Mouse (Mus musculus): ENCODE data around the gene Rnf10.

The Rnf10 gene

DNA sequence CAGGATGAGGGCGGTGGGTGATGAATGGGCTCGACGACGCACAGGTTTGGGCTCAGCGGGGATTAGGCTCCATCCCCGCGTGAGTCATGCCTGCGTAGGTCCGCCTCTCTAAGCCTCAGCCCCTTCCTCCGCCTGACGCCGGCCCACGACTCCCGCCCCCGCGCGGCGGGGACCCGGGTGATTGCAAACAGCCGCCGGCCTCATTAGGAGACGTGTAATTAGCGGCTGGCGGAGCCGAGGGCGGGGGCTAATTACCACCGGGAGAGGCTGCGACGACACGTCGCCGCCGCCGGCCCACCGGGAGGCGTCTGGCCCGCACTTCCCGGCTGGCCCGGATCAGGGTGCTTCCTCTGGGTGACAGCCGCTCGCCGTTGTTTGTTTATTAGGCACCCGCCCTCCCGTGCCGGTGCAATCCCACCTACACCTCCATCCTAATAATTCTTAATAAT, 37.4 kb downstream of the Rnf10 start:
- peak; percentile 24 for DNase-seq (ENCODE audit: low spot score)

DNA sequence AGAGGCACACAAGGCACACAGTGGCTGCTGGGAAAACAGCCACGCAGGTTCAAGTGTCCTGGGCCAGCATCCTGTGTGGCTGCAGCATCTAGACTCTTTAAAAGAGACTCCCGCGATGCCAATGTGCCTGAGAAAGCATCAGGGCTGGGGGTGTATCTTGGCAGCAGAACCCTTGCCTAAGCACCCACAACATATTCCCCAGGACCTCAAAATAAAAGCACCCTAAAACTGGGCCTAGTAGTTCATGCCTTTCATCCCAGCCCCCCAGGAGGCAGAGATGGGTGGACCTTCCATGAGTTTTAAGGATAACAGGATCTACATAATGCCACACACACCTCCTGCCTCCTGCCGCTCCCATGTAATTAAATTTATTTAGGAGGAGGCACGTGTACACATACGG, 38.2 kb downstream of the Rnf10 start:
- DNase-seq (ENCODE audit: low spot score) = no peak

DNA sequence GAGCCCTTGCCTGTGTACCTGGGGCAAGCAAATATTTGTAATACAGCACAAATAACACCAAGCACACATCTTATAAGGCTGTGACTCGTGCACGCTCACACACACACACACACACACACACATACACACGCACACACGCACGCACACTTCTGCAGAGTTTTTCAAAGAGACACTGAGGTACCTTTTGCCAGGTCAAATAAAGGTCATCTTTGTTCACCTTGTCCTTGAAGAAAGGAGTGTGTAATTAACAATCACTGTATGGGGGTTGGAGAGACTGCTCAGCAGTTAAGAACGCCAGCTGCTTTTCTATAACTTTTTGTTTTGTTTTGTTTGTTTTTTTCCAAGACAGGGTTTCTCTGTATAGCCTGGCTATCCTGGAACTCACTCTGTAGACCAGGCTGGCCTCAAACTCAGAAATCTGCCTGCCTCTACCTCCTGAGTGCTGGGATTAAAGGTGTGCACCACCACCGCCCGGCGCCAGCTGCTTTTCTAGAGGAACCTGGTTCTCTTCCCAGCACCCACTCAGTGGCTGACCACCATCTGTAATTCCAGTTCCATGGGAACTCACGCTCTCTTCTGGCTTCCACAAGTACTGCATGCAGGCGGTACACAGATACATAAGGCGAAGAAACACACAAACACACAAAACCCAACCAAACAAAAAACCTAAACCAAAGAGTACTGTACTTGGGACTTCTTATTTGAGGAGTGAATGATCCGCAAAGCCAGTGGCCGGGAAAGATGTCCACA, 39.5 kb downstream of the Rnf10 start:
- DNase-seq (ENCODE audit: low spot score) = no peak

- DNase-seq (ENCODE audit: low spot score) = no peak
Observed at GRCm38 (mm10) chr5:115232516-115232915, 40.2 kb downstream of the Rnf10 start.

DNA sequence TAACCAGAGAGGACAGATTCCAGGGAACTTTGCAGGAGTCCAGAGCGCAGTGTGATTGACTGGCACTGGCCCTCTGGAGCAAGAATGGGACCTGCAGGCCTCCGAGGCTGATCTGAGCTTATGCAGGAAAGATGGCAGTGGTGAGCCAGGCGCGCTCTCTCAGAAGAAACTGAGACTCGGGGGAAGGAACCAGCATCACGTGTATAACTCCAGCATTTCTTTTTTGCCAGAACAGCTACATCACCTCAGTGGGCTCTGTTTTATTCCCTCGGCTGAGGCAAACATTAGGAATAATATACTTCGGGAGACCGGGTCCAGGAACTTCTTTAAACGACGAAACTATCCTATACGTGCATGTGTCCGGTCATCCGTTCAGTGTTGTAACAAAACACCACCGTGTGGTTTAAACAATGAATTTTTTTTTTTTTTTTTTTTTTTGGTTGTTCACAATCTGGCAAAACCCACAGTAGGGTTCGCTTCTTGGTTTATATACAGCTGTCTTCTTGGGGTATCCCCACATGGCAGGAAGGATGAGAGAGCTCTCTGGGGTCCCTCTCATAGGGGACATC, 41.1 kb downstream of the Rnf10 start:
- DNase-seq (ENCODE audit: low spot score) = no peak

GRCm38 (mm10) chr5:115230830-115231551, 41.7 kb downstream of the Rnf10 start:
- DNase-seq (ENCODE audit: low spot score) = no peak

- DNase-seq (ENCODE audit: low spot score) = no peak
Observed at GRCm38 (mm10) chr5:115222485-115222884, 50.2 kb downstream of the Rnf10 start.

DNA sequence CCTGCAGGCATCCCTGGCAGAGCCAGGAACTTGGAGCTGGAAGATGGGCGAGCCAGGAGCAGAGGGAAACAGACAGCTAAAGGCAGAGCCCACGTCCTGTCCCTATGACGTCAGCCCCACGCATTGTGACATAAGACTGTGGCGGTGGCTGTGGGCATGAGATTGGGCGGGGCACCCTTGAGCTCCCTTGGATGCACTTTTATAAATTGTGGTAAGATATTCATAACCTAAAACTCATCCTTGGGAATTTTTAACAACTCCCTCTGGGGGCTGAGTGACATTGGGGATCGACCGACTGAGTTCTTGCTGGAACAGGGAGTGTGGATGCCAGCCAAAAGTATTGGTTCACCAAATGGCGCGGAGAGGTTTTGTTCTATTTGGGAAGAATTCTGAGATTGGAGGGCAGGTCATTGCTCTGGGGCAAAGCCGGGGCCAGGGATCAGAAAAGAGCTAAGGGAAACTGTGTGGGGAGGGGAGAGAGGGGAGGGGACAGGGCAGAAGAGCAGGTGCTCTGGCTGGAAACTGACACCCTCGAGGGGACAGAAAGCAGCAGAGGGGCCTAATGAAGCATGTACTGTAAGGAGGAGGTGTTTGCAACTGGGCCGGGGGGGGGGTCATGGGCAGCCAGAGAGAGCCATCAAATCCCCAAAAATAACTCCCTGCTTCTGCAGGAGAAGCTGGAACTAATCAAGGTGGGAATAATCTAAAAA, 51.6 kb downstream of the Rnf10 start:
- no peak for DNase-seq (ENCODE audit: low spot score)

- no peak for DNase-seq (ENCODE audit: low spot score)
Observed at GRCm38 (mm10) chr5:115217998-115218397, 54.7 kb downstream of the Rnf10 start.

GRCm38 (mm10) chr5:115215273-115216185, 57.2 kb downstream of the Rnf10 start:
- no peak for DNase-seq (ENCODE audit: low spot score)

DNA sequence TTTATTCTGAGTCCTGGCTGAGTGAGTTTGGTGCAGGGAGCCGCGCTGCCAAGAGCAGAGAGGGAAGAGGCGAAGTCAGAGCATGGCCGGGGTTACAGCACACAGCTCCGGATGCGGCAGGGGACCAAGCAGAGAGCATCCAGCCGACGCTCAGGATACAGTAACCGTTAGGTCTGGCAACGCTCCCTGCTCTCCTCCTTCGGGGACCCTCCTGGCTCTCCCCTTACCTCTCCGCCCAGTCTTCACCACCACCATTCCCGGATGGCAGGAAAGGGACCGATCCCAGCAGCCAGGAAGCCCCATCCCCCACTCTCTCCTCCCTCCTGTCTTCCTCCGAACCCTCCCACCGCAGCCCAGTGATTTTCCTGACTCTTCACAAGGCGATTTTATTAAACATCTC, 57.8 kb downstream of the Rnf10 start:
- DNase-seq (ENCODE audit: low spot score) = no peak

GRCm38 (mm10) chr5:115212861-115213260, 59.8 kb downstream of the Rnf10 start:
- DNase-seq (ENCODE audit: low spot score) = no peak

- no peak for DNase-seq (ENCODE audit: low spot score)
Observed at GRCm38 (mm10) chr5:115212451-115212850, 60.2 kb downstream of the Rnf10 start.

- no peak for DNase-seq (ENCODE audit: low spot score)
Observed at GRCm38 (mm10) chr5:115210380-115210779, 62.3 kb downstream of the Rnf10 start.

GRCm38 (mm10) chr5:115208601-115209000, 64.1 kb downstream of the Rnf10 start:
- DNase-seq (ENCODE audit: low spot score) = no peak

- no peak for DNase-seq (ENCODE audit: low spot score)
Observed at GRCm38 (mm10) chr5:115207892-115208291, 64.8 kb downstream of the Rnf10 start.

DNA sequence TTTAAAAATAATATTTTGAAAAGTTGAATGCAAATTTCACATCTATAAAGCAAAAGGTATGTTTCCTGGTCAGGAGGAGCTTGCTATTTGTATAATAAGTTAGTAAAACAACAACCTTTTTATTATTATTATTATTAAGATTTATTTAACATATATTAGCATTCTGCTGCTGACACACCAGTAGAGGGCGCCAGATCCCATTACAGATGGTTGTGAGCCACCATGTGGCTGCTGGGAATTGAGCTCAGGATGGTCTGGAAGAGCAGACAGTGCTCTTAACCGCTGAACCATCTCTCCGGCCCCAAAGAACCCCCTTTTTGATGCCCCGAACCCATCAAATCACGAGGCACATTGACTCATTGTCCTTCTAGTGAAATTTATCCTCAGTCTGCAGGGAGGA, 65.5 kb downstream of the Rnf10 start:
- DNase-seq (ENCODE audit: low spot score) = no peak

DNA sequence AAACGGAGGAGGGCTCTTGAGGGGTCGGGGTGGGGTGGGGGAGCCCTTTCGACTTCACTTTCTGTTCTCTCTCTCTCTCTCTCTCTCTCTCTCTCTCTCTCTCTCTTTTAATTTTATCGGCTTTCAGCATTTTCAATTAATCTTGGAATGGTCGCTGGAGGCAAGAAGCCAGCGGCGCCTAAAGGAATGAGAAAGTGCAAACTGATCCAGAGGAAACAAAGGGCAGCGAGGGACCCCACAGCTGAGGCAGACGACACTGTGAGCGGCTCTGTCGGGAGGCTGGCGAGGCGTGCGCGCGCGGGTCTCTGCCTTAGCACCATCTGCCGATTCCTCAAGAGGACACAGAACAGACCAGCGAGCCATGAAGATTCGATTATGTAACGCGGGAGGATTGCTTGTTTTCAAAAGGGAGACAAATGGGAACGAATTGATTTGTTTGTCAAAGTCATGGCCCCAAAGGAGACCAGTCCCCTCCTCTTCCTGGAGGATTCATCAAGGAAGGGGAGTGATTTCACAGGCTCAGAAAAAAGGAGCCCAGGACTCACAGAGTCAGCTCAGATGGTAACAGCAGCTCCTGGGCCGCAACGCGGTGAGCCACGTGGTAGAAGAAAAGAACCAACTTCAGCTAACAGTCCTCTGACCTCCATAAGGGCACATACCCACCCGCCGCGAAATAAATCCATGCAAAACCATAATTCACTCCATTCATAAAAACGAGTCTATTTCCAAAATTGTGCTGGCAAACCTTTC, 68.0 kb downstream of the Rnf10 start:
- DNase-seq (ENCODE audit: low spot score) = no peak

DNA sequence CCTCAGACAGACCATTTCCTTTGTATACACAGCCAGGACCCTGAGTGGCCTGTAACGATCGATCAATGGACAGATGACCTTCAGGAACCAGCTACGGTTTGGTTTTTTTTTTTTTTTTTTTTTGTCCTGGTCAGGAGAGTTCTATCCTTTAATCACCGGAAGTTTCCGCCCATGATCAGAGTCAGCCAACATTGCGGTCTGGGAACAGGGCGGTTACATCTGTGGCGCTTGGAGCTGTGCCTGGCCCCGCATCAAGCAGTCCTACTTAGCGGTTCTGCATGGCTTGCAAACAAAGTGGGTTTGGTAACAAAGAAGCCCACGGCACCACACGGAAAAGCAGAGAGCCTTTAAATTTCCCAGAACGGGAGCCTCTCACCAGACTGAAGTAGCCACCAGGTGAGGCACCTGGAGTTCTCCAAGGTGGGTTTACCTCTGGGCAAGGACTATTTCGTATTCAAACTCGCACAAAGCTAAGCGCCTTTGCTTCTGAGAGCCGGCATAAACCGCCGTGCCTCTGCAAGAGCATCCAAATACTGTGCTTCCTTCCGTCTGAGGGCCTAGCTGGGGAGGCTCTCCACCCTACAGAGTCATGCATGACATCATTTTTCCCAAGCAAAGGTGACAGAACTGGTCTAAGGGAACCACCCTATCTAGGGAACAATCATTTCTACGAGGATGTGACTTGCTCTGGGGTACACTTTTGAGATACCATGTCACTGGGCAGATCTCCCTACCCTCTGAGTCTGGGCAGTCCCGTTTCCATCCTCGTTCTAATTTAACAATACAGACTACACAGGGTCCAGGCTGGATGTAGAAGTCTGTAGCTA, 68.8 kb downstream of the Rnf10 start:
- no peak for DNase-seq (ENCODE audit: low spot score)

All from ovary, postnatal 10 days (tissue).